Mouse (Mus musculus) T-cell, adult 2 months (primary cell): ENCODE results near the gene Hoxb4.

ENCODE experiments used
- DNase-seq: peaks from one replicate; pipeline ENCODE4 v3.0.0; 2022; ENCODE audit warnings: low spot score

The Hoxb4 gene

GRCm38 (mm10) chr11:96317608-96318367 is at the start of gene Hoxb4:
Gene Hoxb4 (plus strand): TSS chr11:96318267.
- DNase-seq = no peak

GRCm38 (mm10) chr11:96269869-96270268 is 48.2 kb upstream of the Hoxb4 start:
- no peak for DNase-seq

GRCm38 (mm10) chr11:96270996-96271540 is 47.0 kb upstream of the Hoxb4 start, which contains the start of gene Hoxb9:
Gene Hoxb9 (plus strand): TSS chr11:96271457.
- peak; percentile 46 for DNase-seq

- no peak for DNase-seq
These were observed 46.5 kb upstream of the Hoxb4 start for GRCm38 (mm10) chr11:96271541-96272011.

- DNase-seq = no peak
These were observed 45.8 kb upstream of the Hoxb4 start for GRCm38 (mm10) chr11:96272024-96272921.

GRCm38 (mm10) chr11:96274428-96274827 is 43.6 kb upstream of the Hoxb4 start:
- no peak for DNase-seq

GRCm38 (mm10) chr11:96275896-96276295 is 42.2 kb upstream of the Hoxb4 start:
- DNase-seq = no peak

- no peak for DNase-seq
These were observed 40.7 kb upstream of the Hoxb4 start for GRCm38 (mm10) chr11:96277151-96278044.

- no peak for DNase-seq
These were observed 39.7 kb upstream of the Hoxb4 start for GRCm38 (mm10) chr11:96278324-96278723.

- peak; percentile 82 for DNase-seq
These were observed 39.3 kb upstream of the Hoxb4 start for GRCm38 (mm10) chr11:96278773-96279172.

- DNase-seq = no peak
These were observed 38.4 kb upstream of the Hoxb4 start for GRCm38 (mm10) chr11:96279421-96280233.

GRCm38 (mm10) chr11:96280399-96281378 is 37.4 kb upstream of the Hoxb4 start:
- DNase-seq = no peak

- DNase-seq = no peak
These were observed 36.7 kb upstream of the Hoxb4 start for GRCm38 (mm10) chr11:96281396-96281795.

GRCm38 (mm10) chr11:96281855-96282570 is 36.1 kb upstream of the Hoxb4 start, which contains the start of gene Hoxb8:
Gene Hoxb8 (plus strand): TSS chr11:96281905.
- DNase-seq = no peak

GRCm38 (mm10) chr11:96282795-96283430 is 35.2 kb upstream of the Hoxb4 start:
- DNase-seq = no peak

- peak; percentile 30 for DNase-seq
These were observed 33.9 kb upstream of the Hoxb4 start for GRCm38 (mm10) chr11:96284041-96284749.
